Mouse (Mus musculus) forebrain, embryonic 15.5 days (tissue): ENCODE measurements around the gene Msh3. TPM values are rescaled to one million over a fixed set of nuclear protein-coding genes. Genes with fewer than 3 reads are reported as not detected.
A peak's percentile ranks its signal among the peaks of the same experiment; 100 is the strongest.
"Not testable (repeated sequence)": the region's sequence is repeated elsewhere in the genome, so short reads cannot be mapped to it uniquely, and the experiment has no call there.

Experiments used
- ATAC-seq: fragments of 200-750 bp; cut with Nextera tagmentation; replicated peaks from 2 replicates; pipeline ENCODE4 v1.8.0; 2017; ENCODE audit warnings: mild to moderate bottlenecking, moderate TSS enrichment, moderate library complexity
- H3K27ac ChIP-seq: fragments of 300-500 bp; sonication (generic); replicated peaks from 2 replicates; pipeline ENCODE4 v1.5.1; 2015; ENCODE audit warnings: mild to moderate bottlenecking, inconsistent platforms
- H3K27me3 ChIP-seq: fragments of 300-500 bp; sonication (generic); 2 replicates; pipeline ENCODE4 v1.6.1; 2015; ENCODE audit warnings: inconsistent platforms
- H3K36me3 ChIP-seq: fragments of 300-500 bp; sonication (generic); 2 replicates; pipeline ENCODE4 v1.6.1; 2015; ENCODE audit warnings: mild to moderate bottlenecking, inconsistent platforms
- H3K4me1 ChIP-seq: fragments of 300-500 bp; sonication (generic); 2 replicates; pipeline ENCODE4 v1.6.1; 2015; ENCODE audit warnings: inconsistent platforms
- H3K4me2 ChIP-seq: fragments of 300-500 bp; sonication (generic); replicated peaks from 2 replicates; pipeline ENCODE4 v1.6.1; 2015; ENCODE audit warnings: mild to moderate bottlenecking, inconsistent platforms
- H3K4me3 ChIP-seq: fragments of 300-500 bp; sonication (generic); 2 replicates; pipeline ENCODE4 v1.5.1; 2015; ENCODE audit warnings: mild to moderate bottlenecking, inconsistent platforms
- H3K9ac ChIP-seq: fragments of 300-500 bp; sonication (generic); replicated peaks from 2 replicates; pipeline ENCODE4 v1.6.1; 2015; ENCODE audit warnings: mild to moderate bottlenecking, inconsistent platforms
- H3K9me3 ChIP-seq: fragments of 300-500 bp; sonication (generic); 2 replicates; pipeline ENCODE4 v1.6.1; 2016; ENCODE audit warnings: inconsistent platforms
- WGBS: fragments of 180-500 bp; shearing (Covaris S2); methylation state at CpG from one replicate; pipeline ENCODE4 v1.1.7; 2015; ENCODE audit warnings: mixed read lengths; 5-methylcytosine and 5-hydroxymethylcytosine counted together
- polyA plus RNA-seq: library from polyadenylated mRNA; unstranded; fragments of >200 nt; fragmentation: Nextera tagmentation; extraction: Ambion mirVana; gene quantifications from 2 replicates; pipeline ENCODE4 v1.2.1, GENCODE M21; 2015

Msh3 gene
- 28.4 and 28.5 TPM in 2 replicates for polyA plus RNA-seq

- peak; percentile 98 for ATAC-seq
- H3K4me1 ChIP-seq, result peaks cover 20% of the 10 kb centered on the region
- peak within 1 kb of the TSS; percentile 94 for H3K27ac ChIP-seq
- WGBS, result under 1% methylated on average over 76 of the region's 76 CpGs
- H3K9me3 ChIP-seq, result no peaks in the 10 kb centered on the region
- H3K36me3 ChIP-seq, result no peaks in the 10 kb centered on the region
- peak within 1 kb of the TSS; percentile 90 for H3K4me2 ChIP-seq
- peak within 1 kb of the TSS; percentile 68 for H3K9ac ChIP-seq
- H3K27me3 ChIP-seq, result no peaks in the 10 kb centered on the region
- peak within 1 kb of the TSS; percentile 80 for H3K4me3 ChIP-seq
Measured at GRCm38 (mm10) chr13:92354456-92355271, at the start of gene Msh3, which contains the start of gene Dhfr. Gene Msh3 (minus strand): TSS chr13:92355003. Gene Dhfr (plus strand): TSS chr13:92354726.

GRCm38 (mm10) chr13:92403496-92403895, 48.7 kb upstream of the Msh3 start:
- Histone ChIP-seq H3K9me3 (no peaks in the 10 kb centered on the region), H3K4me2 (no peak overlapping the region), H3K36me3 (no peaks in the 10 kb centered on the region), H3K9ac (no peak overlapping the region), H3K27ac (no peak overlapping the region), H3K4me3 (no peak overlapping the region), H3K27me3 (no peaks in the 10 kb centered on the region), H3K4me1 (no peaks in the 10 kb centered on the region)
- ATAC-seq, result no peak
- 81% methylated on average over 3 of the region's 3 CpGs for WGBS

GRCm38 (mm10) chr13:92402063-92402462, 47.3 kb upstream of the Msh3 start:
- 67% methylated on average over 2 of the region's 2 CpGs for WGBS
- no peaks in the 10 kb centered on the region for H3K27me3 ChIP-seq
- no peak overlapping the region for H3K27ac ChIP-seq
- no peak for ATAC-seq
- H3K4me3 ChIP-seq, result no peak overlapping the region
- no peaks in the 10 kb centered on the region for H3K4me1 ChIP-seq
- no peaks in the 10 kb centered on the region for H3K9me3 ChIP-seq
- no peaks in the 10 kb centered on the region for H3K36me3 ChIP-seq
- H3K4me2 ChIP-seq, result no peak overlapping the region
- H3K9ac ChIP-seq, result no peak overlapping the region

GRCm38 (mm10) chr13:92398491-92399384, 43.9 kb upstream of the Msh3 start:
- 58% methylated on average over 11 of the region's 11 CpGs for WGBS
- Histone ChIP-seq H3K9me3 (no peaks in the 10 kb centered on the region), H3K27me3 (no peaks in the 10 kb centered on the region), H3K36me3 (no peaks in the 10 kb centered on the region), H3K27ac (no peak overlapping the region), H3K9ac (no peak overlapping the region), H3K4me2 (no peak overlapping the region), H3K4me3 (no peak overlapping the region), H3K4me1 (no peaks in the 10 kb centered on the region)
- ATAC-seq, result 0 out of 2 replicates have a peak, but pooled peaks have one; percentile 35

GRCm38 (mm10) chr13:92393047-92393661, 38.4 kb upstream of the Msh3 start:
- Histone ChIP-seq H3K27me3 (no peaks in the 10 kb centered on the region), H3K36me3 (no peaks in the 10 kb centered on the region), H3K9ac (no peak overlapping the region), H3K4me3 (no peak overlapping the region), H3K9me3 (no peaks in the 10 kb centered on the region), H3K4me1 (no peaks in the 10 kb centered on the region), H3K27ac (no peak overlapping the region), H3K4me2 (no peak overlapping the region)
- 67% methylated on average over 12 of the region's 12 CpGs for WGBS
- no peak for ATAC-seq

GRCm38 (mm10) chr13:92387367-92387766, 32.6 kb upstream of the Msh3 start:
- H3K9me3 ChIP-seq, result no peaks in the 10 kb centered on the region
- H3K4me3 ChIP-seq, result no peak overlapping the region
- WGBS, result 90% methylated on average over 3 of the region's 3 CpGs
- no peak overlapping the region for H3K4me2 ChIP-seq
- no peaks in the 10 kb centered on the region for H3K27me3 ChIP-seq
- H3K4me1 ChIP-seq, result no peaks in the 10 kb centered on the region
- H3K36me3 ChIP-seq, result no peaks in the 10 kb centered on the region
- no peak overlapping the region for H3K9ac ChIP-seq
- no peak overlapping the region for H3K27ac ChIP-seq
- ATAC-seq, result no peak

- H3K9me3 ChIP-seq, result not testable (repeated sequence)
Measured at GRCm38 (mm10) chr13:92371466-92371865, 16.7 kb upstream of the Msh3 start.

GRCm38 (mm10) chr13:92370811-92371210, 16.0 kb upstream of the Msh3 start:
- Histone ChIP-seq H3K9ac (no peak overlapping the region), H3K4me2 (no peak overlapping the region), H3K9me3 (no peaks in the 10 kb centered on the region), H3K36me3 (peaks cover 12% of the 10 kb centered on the region; the same call in 1 of the 2 replicates), H3K27ac (no peak overlapping the region), H3K4me3 (no peak overlapping the region), H3K4me1 (no peaks in the 10 kb centered on the region), H3K27me3 (no peaks in the 10 kb centered on the region)
- ATAC-seq, result no peak
- WGBS, result 95% methylated on average over 3 of the region's 3 CpGs

More at GRCm38 (mm10) chr13:92371466-92371865, 16.7 kb upstream of the Msh3 start:
- 98% methylated on average over 6 of the region's 6 CpGs for WGBS
- H3K27ac ChIP-seq, ATAC-seq, H3K4me3 ChIP-seq, H3K9ac ChIP-seq, H3K27me3 ChIP-seq, H3K4me1 ChIP-seq, H3K4me2 ChIP-seq: not testable (repeated sequence)
- peaks cover 12% of the 10 kb centered on the region; the same call in 1 of the 2 replicates for H3K36me3 ChIP-seq

- Histone ChIP-seq H3K27me3 (no peaks in the 10 kb centered on the region), H3K9me3 (no peaks in the 10 kb centered on the region), H3K27ac (no peak overlapping the region), H3K9ac (no peak overlapping the region), H3K4me2 (no peak overlapping the region), H3K36me3 (peaks cover 12% of the 10 kb centered on the region; the same call in 1 of the 2 replicates), H3K4me3 (no peak overlapping the region), H3K4me1 (no peaks in the 10 kb centered on the region)
- no peak for ATAC-seq
- 76% methylated on average over 4 of the region's 4 CpGs for WGBS
Measured at GRCm38 (mm10) chr13:92365312-92365711, 10.5 kb upstream of the Msh3 start.

- Histone ChIP-seq H3K4me3 (no peak overlapping the region), H3K36me3 (no peaks in the 10 kb centered on the region), H3K27ac (no peak overlapping the region), H3K27me3 (no peaks in the 10 kb centered on the region), H3K9ac (no peak overlapping the region), H3K4me1 (no peaks in the 10 kb centered on the region), H3K9me3 (no peaks in the 10 kb centered on the region), H3K4me2 (no peak overlapping the region)
- WGBS, result 94% methylated on average over 2 of the region's 2 CpGs
- no peak for ATAC-seq
Measured at GRCm38 (mm10) chr13:92361609-92362008, 6.8 kb upstream of the Msh3 start.

GRCm38 (mm10) chr13:92357644-92358043, 2.8 kb upstream of the Msh3 start:
- no peak overlapping the region for H3K9ac ChIP-seq
- no peaks in the 10 kb centered on the region for H3K9me3 ChIP-seq
- no peak overlapping the region for H3K4me3 ChIP-seq
- H3K4me2 ChIP-seq, result no peak overlapping the region
- no peak for ATAC-seq
- no peaks in the 10 kb centered on the region for H3K27me3 ChIP-seq
- no peak overlapping the region for H3K27ac ChIP-seq
- 61% methylated on average over 2 of the region's 2 CpGs for WGBS
- no peaks in the 10 kb centered on the region for H3K36me3 ChIP-seq
- H3K4me1 ChIP-seq, result peaks cover 20% of the 10 kb centered on the region
